Mouse (Mus musculus): ENCODE data around the gene Tmtc2. TPM values are rescaled to one million over a fixed set of nuclear protein-coding genes. Genes with fewer than 3 reads are reported as not detected.

The Tmtc2 gene
- polyA plus RNA-seq, 1 experiment from 2014 or later, result 6.9 TPM

DNA sequence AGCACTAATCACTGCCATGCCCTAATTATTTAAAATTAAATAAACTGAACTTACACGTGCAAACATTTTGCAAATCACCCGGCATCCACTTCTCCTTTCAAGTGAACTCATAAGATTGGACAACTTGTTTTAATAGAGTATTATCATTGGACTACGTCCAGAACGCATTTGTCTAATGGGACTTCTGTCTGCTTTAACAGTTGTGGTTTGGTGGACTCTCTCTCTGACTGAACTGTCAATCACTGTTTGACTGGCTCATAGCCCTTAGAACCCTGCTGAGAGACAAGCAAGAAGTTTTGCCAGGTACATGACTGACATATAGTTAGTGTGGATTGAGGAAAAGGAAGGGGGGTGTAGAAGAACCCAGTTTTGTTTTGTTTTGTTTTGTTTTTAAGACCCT lies 190.2 kb downstream of the Tmtc2 start:
- Histone ChIP-seq H3K4me2 (no peak overlapping the region), H3K27ac (ENCODE audit: low read depth) (no peak overlapping the region), H3K27me3 (ENCODE audit: insufficient read depth, low read length) (no peaks in the 10 kb centered on the region), H3K9me3 (ENCODE audit: low read depth, low read length) (no peaks in the 10 kb centered on the region), H3K9ac (no peak overlapping the region), H3K36me3 (ENCODE audit: insufficient read depth) (no peaks in the 10 kb centered on the region), H3K4me3 (ENCODE audit: low read depth, low read length) (no peak overlapping the region), H3K4me1 (ENCODE audit: insufficient read depth) (no peaks in the 10 kb centered on the region)
- ATAC-seq (ENCODE audit: insufficient read depth) (no peak; the same call in 1 of the 2 replicates), DNase-seq (peak; percentile 58)
- TF ChIP-seq CTCF (IDR thresholded peaks at IDR 0.05; ENCODE audit: low read depth), result no peak
- WGBS, result 52% methylated on average over 4 of the region's 4 CpGs

DNA sequence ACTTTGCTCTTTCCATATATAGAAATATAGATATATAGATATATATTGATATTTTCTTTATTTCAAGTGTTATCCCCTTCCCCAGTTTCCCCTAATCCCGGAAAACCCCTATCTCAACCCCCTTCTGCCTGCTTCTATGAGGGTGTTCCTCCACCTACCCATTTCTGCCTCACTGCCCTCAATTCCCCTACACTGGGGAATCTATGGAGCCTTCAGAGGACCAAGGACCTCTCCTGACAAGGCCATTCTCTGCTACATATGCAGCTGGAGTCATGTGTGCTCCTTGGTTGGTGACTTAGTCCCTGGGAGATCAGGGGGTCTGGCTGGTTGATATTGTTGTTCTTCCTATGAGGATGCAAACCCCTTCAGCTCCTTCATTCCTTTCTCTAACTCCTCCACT lies 192.5 kb downstream of the Tmtc2 start:
- WGBS, result 89% methylated on average over 1 of the region's 1 CpGs
- ATAC-seq (ENCODE audit: insufficient read depth) (no peak), DNase-seq (no peak)
- H3K9me3 ChIP-seq (ENCODE audit: low read depth, low read length), result no peaks in the 10 kb centered on the region
- H3K9ac ChIP-seq, result no peak overlapping the region
- no peaks in the 10 kb centered on the region for H3K4me1 ChIP-seq (ENCODE audit: insufficient read depth)
- H3K27ac ChIP-seq (ENCODE audit: low read depth), result no peak overlapping the region
- H3K27me3 ChIP-seq (ENCODE audit: insufficient read depth, low read length), result no peaks in the 10 kb centered on the region
- no peak for TF ChIP-seq CTCF (IDR thresholded peaks at IDR 0.05; ENCODE audit: low read depth)
- no peaks in the 10 kb centered on the region for H3K36me3 ChIP-seq (ENCODE audit: insufficient read depth)
- H3K4me3 ChIP-seq (ENCODE audit: low read depth, low read length), result no peak overlapping the region
- H3K4me2 ChIP-seq, result no peak overlapping the region

DNA sequence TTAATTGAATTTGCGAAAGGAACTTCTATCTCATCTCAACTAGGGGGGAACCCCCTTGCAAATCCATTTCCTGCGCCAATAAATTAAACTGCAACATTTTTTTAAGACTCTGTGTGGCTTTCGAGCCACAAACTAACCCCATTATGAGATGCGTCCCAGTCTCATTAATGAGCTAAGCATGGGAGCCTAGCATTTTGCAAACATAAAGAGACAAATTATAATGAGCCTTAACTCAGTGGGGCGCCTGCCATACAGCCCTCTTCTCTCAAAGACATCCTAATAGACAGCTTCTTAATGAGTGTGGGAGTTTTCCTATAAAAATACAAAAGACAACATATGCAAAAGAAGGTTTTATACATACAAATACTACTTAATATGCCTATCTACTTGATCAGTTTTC lies 193.0 kb downstream of the Tmtc2 start:
- ATAC-seq (ENCODE audit: insufficient read depth), result no peak
- no peak overlapping the region for H3K4me2 ChIP-seq
- no peaks in the 10 kb centered on the region for H3K4me1 ChIP-seq (ENCODE audit: insufficient read depth)
- no peaks in the 10 kb centered on the region for H3K9me3 ChIP-seq (ENCODE audit: low read depth, low read length)
- H3K27ac ChIP-seq (ENCODE audit: low read depth), result no peak overlapping the region
- H3K4me3 ChIP-seq (ENCODE audit: low read depth, low read length), result no peak overlapping the region
- no peak for DNase-seq
- no peak overlapping the region for H3K9ac ChIP-seq
- H3K27me3 ChIP-seq (ENCODE audit: insufficient read depth, low read length), result no peaks in the 10 kb centered on the region
- no peak for TF ChIP-seq CTCF (IDR thresholded peaks at IDR 0.05; ENCODE audit: low read depth)
- no peaks in the 10 kb centered on the region for H3K36me3 ChIP-seq (ENCODE audit: insufficient read depth)
- 78% methylated on average over 5 of the region's 5 CpGs for WGBS

DNA sequence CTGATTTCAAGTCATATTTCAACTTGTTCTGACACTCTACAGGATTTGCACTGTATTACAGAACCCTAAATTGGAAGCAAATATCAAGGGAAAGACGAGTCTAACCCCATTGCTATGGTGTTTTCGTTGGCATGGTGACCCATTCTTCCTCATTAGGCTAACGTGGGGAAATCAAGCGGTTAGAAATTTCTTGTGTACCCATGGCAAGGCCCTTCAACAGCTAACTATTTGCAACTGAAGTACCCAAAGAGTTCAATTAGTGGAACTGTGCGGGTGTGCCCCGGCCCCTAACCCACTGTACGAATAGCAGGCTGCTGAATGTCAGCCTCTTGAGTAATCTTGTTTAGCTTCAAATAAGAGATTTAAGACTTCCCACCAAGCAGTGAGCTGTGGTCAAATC lies 193.7 kb downstream of the Tmtc2 start:
- 77% methylated on average over 7 of the region's 7 CpGs for WGBS
- no peak for DNase-seq
- H3K4me2 ChIP-seq, result no peak overlapping the region
- no peak overlapping the region for H3K27ac ChIP-seq (ENCODE audit: low read depth)
- H3K36me3 ChIP-seq (ENCODE audit: insufficient read depth), result no peaks in the 10 kb centered on the region
- ATAC-seq (ENCODE audit: insufficient read depth), result no peak
- no peaks in the 10 kb centered on the region for H3K9me3 ChIP-seq (ENCODE audit: low read depth, low read length)
- TF ChIP-seq CTCF (IDR thresholded peaks at IDR 0.05; ENCODE audit: low read depth), result no peak
- H3K4me3 ChIP-seq (ENCODE audit: low read depth, low read length), result no peak overlapping the region
- no peaks in the 10 kb centered on the region for H3K27me3 ChIP-seq (ENCODE audit: insufficient read depth, low read length)
- no peak overlapping the region for H3K9ac ChIP-seq
- no peaks in the 10 kb centered on the region for H3K4me1 ChIP-seq (ENCODE audit: insufficient read depth)

DNA sequence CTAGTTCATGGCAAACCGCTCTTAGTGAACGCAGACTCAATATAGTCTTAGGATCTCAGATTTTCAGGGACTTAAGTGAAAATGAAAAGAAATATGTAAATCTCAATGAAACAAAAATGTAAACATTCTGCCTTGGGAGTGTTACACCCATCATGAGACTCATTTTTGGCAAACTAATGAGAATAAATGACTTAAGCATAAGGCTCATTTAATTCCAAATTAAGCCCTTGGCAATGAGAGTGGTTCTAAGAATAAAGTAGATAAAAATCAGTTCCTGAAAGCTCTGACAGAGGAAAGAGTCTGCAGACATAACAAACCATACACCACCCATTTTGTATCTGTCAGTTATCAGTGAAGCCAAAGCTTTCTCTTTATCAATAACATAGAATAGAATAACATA lies 196.5 kb downstream of the Tmtc2 start:
- TF ChIP-seq CTCF (IDR thresholded peaks at IDR 0.05; ENCODE audit: low read depth), result no peak
- Histone ChIP-seq H3K36me3 (ENCODE audit: insufficient read depth) (no peaks in the 10 kb centered on the region), H3K4me3 (ENCODE audit: low read depth, low read length) (no peak overlapping the region), H3K4me1 (ENCODE audit: insufficient read depth) (no peaks in the 10 kb centered on the region), H3K9ac (no peak overlapping the region), H3K27ac (ENCODE audit: low read depth) (no peak overlapping the region), H3K27me3 (ENCODE audit: insufficient read depth, low read length) (no peaks in the 10 kb centered on the region), H3K9me3 (ENCODE audit: low read depth, low read length) (no peaks in the 10 kb centered on the region), H3K4me2 (no peak overlapping the region)
- WGBS, result 91% methylated on average over 2 of the region's 2 CpGs
- ATAC-seq (ENCODE audit: insufficient read depth) (no peak), DNase-seq (no peak)

DNA sequence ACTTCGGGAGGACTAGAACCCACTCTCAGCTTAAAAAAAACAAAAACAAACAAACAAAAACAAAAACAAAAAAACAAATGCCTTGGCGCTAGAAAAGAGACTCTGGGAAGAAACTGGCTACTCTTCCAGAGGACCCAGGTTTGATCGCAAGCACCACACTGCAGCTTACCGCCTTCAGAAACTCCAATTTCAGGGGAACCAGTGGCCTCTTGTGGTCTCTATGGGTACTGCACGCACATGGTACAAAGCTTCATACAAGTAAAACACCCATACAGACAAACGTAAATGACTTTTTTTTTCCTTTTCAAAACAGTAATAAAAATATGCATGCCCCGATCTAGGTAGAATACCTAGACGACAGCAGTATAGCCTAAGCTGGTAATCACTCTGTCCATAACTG lies 201.0 kb downstream of the Tmtc2 start:
- H3K9ac ChIP-seq, result no peak overlapping the region
- H3K9me3 ChIP-seq (ENCODE audit: low read depth, low read length), result no peaks in the 10 kb centered on the region
- no peaks in the 10 kb centered on the region for H3K27me3 ChIP-seq (ENCODE audit: insufficient read depth, low read length)
- no peak overlapping the region for H3K27ac ChIP-seq (ENCODE audit: low read depth)
- H3K4me2 ChIP-seq, result no peak overlapping the region
- WGBS, result 94% methylated on average over 8 of the region's 8 CpGs
- peak; percentile 42 for TF ChIP-seq CTCF (IDR thresholded peaks at IDR 0.05; ENCODE audit: low read depth)
- ATAC-seq (ENCODE audit: insufficient read depth) (no peak), DNase-seq (no peak)
- H3K36me3 ChIP-seq (ENCODE audit: insufficient read depth), result no peaks in the 10 kb centered on the region
- H3K4me3 ChIP-seq (ENCODE audit: low read depth, low read length), result no peak overlapping the region
- H3K4me1 ChIP-seq (ENCODE audit: insufficient read depth), result no peaks in the 10 kb centered on the region

DNA sequence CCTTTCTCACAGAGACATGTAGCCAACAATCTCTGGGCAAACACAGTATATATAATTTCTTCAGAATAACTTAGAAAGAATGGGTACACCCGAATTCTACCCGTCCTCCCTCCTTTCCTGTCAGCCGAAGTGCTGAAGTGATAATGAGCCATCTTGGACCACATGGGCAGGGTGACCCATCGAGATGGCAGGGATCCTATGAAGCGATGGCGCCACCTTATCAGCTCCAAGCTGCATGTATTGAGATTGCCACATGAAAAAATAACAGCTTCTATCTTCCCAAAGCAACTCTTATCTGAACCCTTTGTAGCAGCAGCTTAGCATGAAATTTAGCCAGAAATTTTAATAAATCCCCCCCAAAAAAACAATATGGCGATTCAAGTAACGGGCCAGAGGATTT lies 206.0 kb downstream of the Tmtc2 start:
- DNase-seq, result no peak
- no peak for TF ChIP-seq CTCF (IDR thresholded peaks at IDR 0.05; ENCODE audit: low read depth)

DNA sequence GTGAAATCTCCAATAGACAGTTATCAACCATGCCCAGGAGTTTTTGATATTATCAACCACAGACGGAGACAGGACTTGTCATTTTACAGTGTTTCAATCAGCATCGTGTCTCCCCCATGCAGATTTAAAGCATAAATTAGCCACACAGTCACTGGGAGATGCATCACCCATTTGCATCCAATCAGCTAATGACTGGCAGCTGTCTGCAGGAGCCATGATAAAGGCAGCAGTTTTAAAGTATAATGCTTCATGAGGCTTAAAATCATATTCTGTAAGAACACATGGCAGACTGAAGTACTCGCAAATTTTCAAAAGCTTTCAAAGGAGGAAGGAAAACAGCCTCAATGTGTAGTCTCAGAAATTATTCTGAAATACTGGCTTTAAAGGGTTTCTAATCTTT lies 209.8 kb downstream of the Tmtc2 start:
- DNase-seq, result no peak
- 76% methylated on average over 3 of the region's 3 CpGs for WGBS
- H3K4me1 ChIP-seq (ENCODE audit: insufficient read depth), result no peaks in the 10 kb centered on the region

More for the DNA sequence above, 206.0 kb downstream of the Tmtc2 start:
- H3K27ac ChIP-seq (ENCODE audit: low read depth), result no peak overlapping the region
- no peaks in the 10 kb centered on the region for H3K36me3 ChIP-seq (ENCODE audit: insufficient read depth)
- no peaks in the 10 kb centered on the region for H3K27me3 ChIP-seq (ENCODE audit: insufficient read depth, low read length)
- no peak overlapping the region for H3K4me3 ChIP-seq (ENCODE audit: low read depth, low read length)
- no peak for ATAC-seq (ENCODE audit: insufficient read depth)
- no peaks in the 10 kb centered on the region for H3K4me1 ChIP-seq (ENCODE audit: insufficient read depth)
- 83% methylated on average over 8 of the region's 8 CpGs for WGBS
- no peaks in the 10 kb centered on the region for H3K9me3 ChIP-seq (ENCODE audit: low read depth, low read length)
- no peak overlapping the region for H3K4me2 ChIP-seq
- no peak overlapping the region for H3K9ac ChIP-seq

More for the DNA sequence above, 209.8 kb downstream of the Tmtc2 start:
- Histone ChIP-seq H3K4me2 (no peak overlapping the region), H3K27ac (ENCODE audit: low read depth) (no peak overlapping the region), H3K9me3 (ENCODE audit: low read depth, low read length) (no peaks in the 10 kb centered on the region), H3K4me3 (ENCODE audit: low read depth, low read length) (no peak overlapping the region), H3K9ac (no peak overlapping the region), H3K27me3 (ENCODE audit: insufficient read depth, low read length) (no peaks in the 10 kb centered on the region), H3K36me3 (ENCODE audit: insufficient read depth) (no peaks in the 10 kb centered on the region)
- ATAC-seq (ENCODE audit: insufficient read depth), result no peak
- TF ChIP-seq CTCF (IDR thresholded peaks at IDR 0.05; ENCODE audit: low read depth), result no peak
